Mouse (Mus musculus): Measurements from ENCODE around the gene Prkrip1. TPM values are rescaled to one million over a fixed set of nuclear protein-coding genes. Genes with fewer than 3 reads are reported as not detected.

The Prkrip1 gene
- total and polyA plus RNA-seq, 3 experiments, result 8.2 to 19.0 (median 16.8) TPM

DNA sequence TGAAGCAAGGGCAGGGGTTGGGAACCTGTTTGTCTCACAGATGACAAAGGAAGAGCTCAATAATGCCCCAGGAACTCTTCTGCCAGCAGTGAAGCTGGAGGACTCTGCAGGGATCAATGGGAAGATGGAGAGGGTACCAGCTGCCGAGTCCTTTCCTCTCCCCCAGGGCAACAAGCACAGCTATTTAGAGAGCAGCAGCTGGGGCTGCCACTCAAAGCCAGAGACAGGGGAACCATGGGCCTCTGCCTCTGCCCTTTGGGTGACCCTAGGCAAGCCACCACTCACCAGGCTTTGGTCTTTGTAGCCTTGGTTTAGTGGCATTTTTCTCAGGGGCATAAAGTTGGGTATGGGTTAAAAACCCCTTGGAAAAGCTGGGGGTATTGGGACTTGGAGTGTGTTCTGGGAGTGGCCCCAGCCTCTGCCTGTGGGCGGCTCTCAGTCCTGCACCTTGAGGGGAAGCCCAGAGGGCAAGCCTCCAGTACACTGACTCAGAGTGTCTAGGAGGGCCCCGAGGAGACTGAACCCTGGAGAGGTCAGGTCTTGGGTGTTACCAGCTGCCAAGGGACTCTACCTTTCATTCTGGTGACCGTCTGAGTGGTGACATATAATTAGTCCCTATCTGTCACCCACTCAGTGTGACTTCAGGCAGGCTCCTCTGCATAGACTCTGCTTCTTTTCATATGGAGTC, 31.7 kb upstream of the Prkrip1 start:
- TF ChIP-seq CTCF (IDR thresholded peaks at IDR 0.05) (no peak), POLR2A (IDR thresholded peaks at IDR 0.05; ENCODE audit: insufficient read depth, low read depth, low read length) (no peak), EP300 (IDR thresholded peaks at IDR 0.05; ENCODE audit: insufficient read depth, low read depth, low read length) (no peak)
- 78% methylated on average over 4 of the region's 4 CpGs for WGBS
- DNase-seq, result no peak
- H3K9ac ChIP-seq (ENCODE audit: low read depth, low read length), result no peak overlapping the region
- no peak overlapping the region for H3K4me3 ChIP-seq
- no peak overlapping the region for H3K27ac ChIP-seq
- H3K79me2 ChIP-seq (replicated peaks; ENCODE audit: control insufficient read depth, insufficient read depth, low read length), result no peaks in the 10 kb centered on the region
- intact Hi-C loops (cut with DNase I), result no loop called here
- no peaks in the 10 kb centered on the region for H3K27me3 ChIP-seq (ENCODE audit: control insufficient read depth, insufficient read depth, low read length)
- no peaks in the 10 kb centered on the region for H3K4me1 ChIP-seq (ENCODE audit: control insufficient read depth, insufficient read depth, low read length)
- H3K36me3 ChIP-seq (ENCODE audit: control insufficient read depth, insufficient read depth, low read length), result no peaks in the 10 kb centered on the region

GRCm38 (mm10) chr5:136226246-136226876, 27.6 kb upstream of the Prkrip1 start:
- Histone ChIP-seq H3K27me3 (ENCODE audit: control insufficient read depth, insufficient read depth, low read length) (no peaks in the 10 kb centered on the region), H3K36me3 (ENCODE audit: control insufficient read depth, insufficient read depth, low read length) (no peaks in the 10 kb centered on the region), H3K4me3 (no peak overlapping the region), H3K4me1 (ENCODE audit: control insufficient read depth, insufficient read depth, low read length) (no peaks in the 10 kb centered on the region), H3K27ac (no peak overlapping the region), H3K9ac (ENCODE audit: low read depth, low read length) (no peak overlapping the region), H3K79me2 (replicated peaks; ENCODE audit: control insufficient read depth, insufficient read depth, low read length) (no peaks in the 10 kb centered on the region)
- intact Hi-C loops (cut with DNase I), result no loop called here
- TF ChIP-seq EP300 (IDR thresholded peaks at IDR 0.05; ENCODE audit: insufficient read depth, low read depth, low read length) (no peak), CTCF (IDR thresholded peaks at IDR 0.05) (no peak), POLR2A (IDR thresholded peaks at IDR 0.05; ENCODE audit: insufficient read depth, low read depth, low read length) (no peak)
- no peak for DNase-seq
- 65% methylated on average over 7 of the region's 7 CpGs for WGBS

GRCm38 (mm10) chr5:136218585-136218984, 19.8 kb upstream of the Prkrip1 start:
- TF ChIP-seq POLR2A (IDR thresholded peaks at IDR 0.05; ENCODE audit: insufficient read depth, low read depth, low read length), result no peak
- TF ChIP-seq CTCF (IDR thresholded peaks at IDR 0.05), result no peak
- TF ChIP-seq EP300 (IDR thresholded peaks at IDR 0.05; ENCODE audit: insufficient read depth, low read depth, low read length), result no peak
- intact Hi-C loops (cut with DNase I), result no loop called here
- Histone ChIP-seq H3K36me3 (ENCODE audit: control insufficient read depth, insufficient read depth, low read length) (no peaks in the 10 kb centered on the region), H3K4me3 (no peak overlapping the region), H3K27ac (no peak overlapping the region), H3K79me2 (replicated peaks; ENCODE audit: control insufficient read depth, insufficient read depth, low read length) (no peaks in the 10 kb centered on the region), H3K9ac (ENCODE audit: low read depth, low read length) (no peak overlapping the region), H3K27me3 (ENCODE audit: control insufficient read depth, insufficient read depth, low read length) (no peaks in the 10 kb centered on the region), H3K4me1 (ENCODE audit: control insufficient read depth, insufficient read depth, low read length) (no peaks in the 10 kb centered on the region)
- WGBS, result 81% methylated on average over 12 of the region's 12 CpGs
- no peak for DNase-seq

- no peak for TF ChIP-seq POLR2A (IDR thresholded peaks at IDR 0.05; ENCODE audit: insufficient read depth, low read depth, low read length)
- no peak for TF ChIP-seq CTCF (IDR thresholded peaks at IDR 0.05)
- TF ChIP-seq EP300 (IDR thresholded peaks at IDR 0.05; ENCODE audit: insufficient read depth, low read depth, low read length), result no peak
- intact Hi-C loops (cut with DNase I), result no loop called here
- H3K4me3 ChIP-seq, result no peak overlapping the region
- H3K27ac ChIP-seq, result no peak overlapping the region
- WGBS, result 64% methylated on average over 4 of the region's 4 CpGs
- no peaks in the 10 kb centered on the region for H3K27me3 ChIP-seq (ENCODE audit: control insufficient read depth, insufficient read depth, low read length)
- no peak for DNase-seq
- no peaks in the 10 kb centered on the region for H3K4me1 ChIP-seq (ENCODE audit: control insufficient read depth, insufficient read depth, low read length)
- no peaks in the 10 kb centered on the region for H3K36me3 ChIP-seq (ENCODE audit: control insufficient read depth, insufficient read depth, low read length)
- H3K79me2 ChIP-seq (replicated peaks; ENCODE audit: control insufficient read depth, insufficient read depth, low read length), result no peaks in the 10 kb centered on the region
- H3K9ac ChIP-seq (ENCODE audit: low read depth, low read length), result no peak overlapping the region
Measured at GRCm38 (mm10) chr5:136217932-136218381, 19.2 kb upstream of the Prkrip1 start.

- WGBS, result 80% methylated on average over 18 of the region's 18 CpGs
- no peak overlapping the region for H3K27ac ChIP-seq
Measured at GRCm38 (mm10) chr5:136217004-136217665, 18.4 kb upstream of the Prkrip1 start.

GRCm38 (mm10) chr5:136215958-136216357, 17.2 kb upstream of the Prkrip1 start:
- H3K79me2 ChIP-seq (replicated peaks; ENCODE audit: control insufficient read depth, insufficient read depth, low read length), result no peaks in the 10 kb centered on the region
- TF ChIP-seq POLR2A (IDR thresholded peaks at IDR 0.05; ENCODE audit: insufficient read depth, low read depth, low read length), result no peak
- no peak for TF ChIP-seq CTCF (IDR thresholded peaks at IDR 0.05)
- TF ChIP-seq EP300 (IDR thresholded peaks at IDR 0.05; ENCODE audit: insufficient read depth, low read depth, low read length), result no peak
- H3K4me3 ChIP-seq, result no peak overlapping the region
- H3K4me1 ChIP-seq (ENCODE audit: control insufficient read depth, insufficient read depth, low read length), result no peaks in the 10 kb centered on the region
- WGBS, result 56% methylated on average over 5 of the region's 5 CpGs
- H3K9ac ChIP-seq (ENCODE audit: low read depth, low read length), result no peak overlapping the region
- intact Hi-C loops (cut with DNase I), result no loop called here
- DNase-seq, result no peak
- no peaks in the 10 kb centered on the region for H3K36me3 ChIP-seq (ENCODE audit: control insufficient read depth, insufficient read depth, low read length)
- H3K27ac ChIP-seq, result no peak overlapping the region
- no peaks in the 10 kb centered on the region for H3K27me3 ChIP-seq (ENCODE audit: control insufficient read depth, insufficient read depth, low read length)

More at GRCm38 (mm10) chr5:136217004-136217665, 18.4 kb upstream of the Prkrip1 start:
- no peaks in the 10 kb centered on the region for H3K27me3 ChIP-seq (ENCODE audit: control insufficient read depth, insufficient read depth, low read length)
- DNase-seq, result no peak
- H3K36me3 ChIP-seq (ENCODE audit: control insufficient read depth, insufficient read depth, low read length), result no peaks in the 10 kb centered on the region
- TF ChIP-seq CTCF (IDR thresholded peaks at IDR 0.05), result no peak
- no peak for TF ChIP-seq POLR2A (IDR thresholded peaks at IDR 0.05; ENCODE audit: insufficient read depth, low read depth, low read length)
- H3K79me2 ChIP-seq (replicated peaks; ENCODE audit: control insufficient read depth, insufficient read depth, low read length), result no peaks in the 10 kb centered on the region
- H3K9ac ChIP-seq (ENCODE audit: low read depth, low read length), result no peak overlapping the region
- no peak overlapping the region for H3K4me3 ChIP-seq
- intact Hi-C loops (cut with DNase I), result no loop called here
- H3K4me1 ChIP-seq (ENCODE audit: control insufficient read depth, insufficient read depth, low read length), result no peaks in the 10 kb centered on the region
